Mouse (Mus musculus): ENCODE measurements around the gene Fam76a. TPM values are rescaled to one million over a fixed set of nuclear protein-coding genes. Genes with fewer than 3 reads are reported as not detected.

Gene Fam76a
- polyA plus RNA-seq, 1 experiment from 2014 or later, result 21.7 TPM

DNA sequence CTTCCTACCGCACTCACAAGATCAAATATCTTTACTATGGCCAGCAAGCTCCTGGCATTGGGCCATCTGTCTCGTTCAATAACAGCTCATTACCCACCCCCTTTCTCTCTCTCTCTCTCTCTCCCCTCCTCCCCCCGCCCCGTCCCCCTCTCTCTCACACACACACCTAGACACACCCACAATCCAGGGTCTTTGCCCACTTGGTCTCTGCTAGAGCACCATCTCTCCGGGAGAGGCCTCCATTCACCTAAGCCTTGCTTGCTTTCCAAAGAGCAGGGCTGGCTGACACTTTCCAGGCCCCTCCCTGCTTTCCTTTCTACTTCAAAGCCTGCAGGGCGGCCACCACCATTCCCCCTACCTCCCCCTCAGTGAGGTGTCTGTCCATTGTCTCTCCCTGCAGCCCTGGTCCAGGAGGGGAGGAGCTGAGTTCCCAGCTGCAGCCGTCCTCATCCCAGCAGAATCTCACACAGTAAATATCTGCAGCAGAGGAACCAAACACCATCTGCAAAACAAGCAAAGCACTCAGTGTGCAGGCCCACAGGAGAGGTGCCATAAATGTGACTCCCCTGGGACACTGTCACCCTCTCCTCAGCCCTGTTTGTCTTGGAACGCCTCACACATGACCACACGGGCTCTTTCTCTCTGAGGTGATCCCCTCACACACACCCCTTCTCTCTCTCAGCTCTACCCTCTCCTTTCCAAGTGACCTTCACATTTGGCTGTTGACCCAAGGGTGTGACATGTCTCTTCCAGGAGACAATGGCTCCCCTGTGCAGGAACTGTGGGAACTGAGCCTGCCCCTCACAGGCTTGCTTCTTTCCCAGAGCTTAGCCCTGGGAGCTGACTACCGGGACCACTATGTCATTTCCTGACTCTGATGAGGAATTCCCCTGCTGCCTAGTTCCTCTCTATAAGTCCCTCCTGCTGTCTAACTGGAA, 36.7 kb upstream of the Fam76a start:
- H3K4me2 ChIP-seq (ENCODE audit: low read depth, low read length), result no peak overlapping the region
- no peaks in the 10 kb centered on the region for H3K36me3 ChIP-seq (replicated peaks; ENCODE audit: insufficient read depth, low read length)
- no peak overlapping the region for H3K4me3 ChIP-seq (ENCODE audit: low read depth, low read length)
- DNase-seq (no peak), ATAC-seq (peak; percentile 17; the same call in 1 of the 2 replicates)
- no peaks in the 10 kb centered on the region for H3K27me3 ChIP-seq (ENCODE audit: insufficient read depth, low read length)
- H3K4me1 ChIP-seq (ENCODE audit: insufficient read depth), result peaks cover 28% of the 10 kb centered on the region
- H3K9ac ChIP-seq (replicated peaks), result no peak overlapping the region
- peak overlapping the region; percentile 79 for H3K27ac ChIP-seq (ENCODE audit: low read depth)
- H3K9me3 ChIP-seq (ENCODE audit: low read length), result no peaks in the 10 kb centered on the region
- 42% methylated on average over 10 of the region's 10 CpGs for WGBS (ENCODE audit: insufficient replicate concordance)
- TF ChIP-seq EP300 (IDR thresholded peaks at IDR 0.05; ENCODE audit: low read depth), result no peak
- no peak for TF ChIP-seq CTCF (IDR thresholded peaks at IDR 0.05; ENCODE audit: low read depth)

DNA sequence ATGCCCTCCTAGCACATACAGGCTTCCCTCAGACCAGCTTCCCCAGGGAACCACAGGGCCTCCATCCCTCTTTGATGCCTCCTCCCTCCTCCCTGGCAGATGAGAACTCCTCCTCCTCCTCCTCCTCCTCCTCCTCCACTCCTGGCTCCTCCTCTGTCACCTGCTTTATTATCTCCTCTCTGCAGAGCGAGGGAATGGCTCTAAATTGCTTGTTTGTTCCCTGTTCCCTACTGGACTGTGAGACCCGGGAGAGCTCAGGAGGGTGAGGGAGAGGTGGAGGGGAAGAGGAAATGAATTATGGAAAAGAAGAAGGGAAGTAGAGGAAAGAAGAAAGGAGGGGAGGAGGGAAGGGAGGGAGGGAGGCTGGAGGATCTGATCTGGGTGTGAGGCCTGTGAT, 33.0 kb upstream of the Fam76a start:
- no peaks in the 10 kb centered on the region for H3K9me3 ChIP-seq (ENCODE audit: low read length)
- no peak for ATAC-seq
- no peak overlapping the region for H3K4me2 ChIP-seq (ENCODE audit: low read depth, low read length)
- DNase-seq, result no peak
- no peak overlapping the region for H3K9ac ChIP-seq (replicated peaks)
- no peak for TF ChIP-seq EP300 (IDR thresholded peaks at IDR 0.05; ENCODE audit: low read depth)
- H3K4me3 ChIP-seq (ENCODE audit: low read depth, low read length), result no peak overlapping the region
- no peak overlapping the region for H3K27ac ChIP-seq (ENCODE audit: low read depth)
- H3K27me3 ChIP-seq (ENCODE audit: insufficient read depth, low read length), result no peaks in the 10 kb centered on the region
- H3K4me1 ChIP-seq (ENCODE audit: insufficient read depth), result peaks cover 17% of the 10 kb centered on the region
- WGBS (ENCODE audit: insufficient replicate concordance), result 34% methylated on average over 2 of the region's 2 CpGs
- no peaks in the 10 kb centered on the region for H3K36me3 ChIP-seq (replicated peaks; ENCODE audit: insufficient read depth, low read length)

DNA sequence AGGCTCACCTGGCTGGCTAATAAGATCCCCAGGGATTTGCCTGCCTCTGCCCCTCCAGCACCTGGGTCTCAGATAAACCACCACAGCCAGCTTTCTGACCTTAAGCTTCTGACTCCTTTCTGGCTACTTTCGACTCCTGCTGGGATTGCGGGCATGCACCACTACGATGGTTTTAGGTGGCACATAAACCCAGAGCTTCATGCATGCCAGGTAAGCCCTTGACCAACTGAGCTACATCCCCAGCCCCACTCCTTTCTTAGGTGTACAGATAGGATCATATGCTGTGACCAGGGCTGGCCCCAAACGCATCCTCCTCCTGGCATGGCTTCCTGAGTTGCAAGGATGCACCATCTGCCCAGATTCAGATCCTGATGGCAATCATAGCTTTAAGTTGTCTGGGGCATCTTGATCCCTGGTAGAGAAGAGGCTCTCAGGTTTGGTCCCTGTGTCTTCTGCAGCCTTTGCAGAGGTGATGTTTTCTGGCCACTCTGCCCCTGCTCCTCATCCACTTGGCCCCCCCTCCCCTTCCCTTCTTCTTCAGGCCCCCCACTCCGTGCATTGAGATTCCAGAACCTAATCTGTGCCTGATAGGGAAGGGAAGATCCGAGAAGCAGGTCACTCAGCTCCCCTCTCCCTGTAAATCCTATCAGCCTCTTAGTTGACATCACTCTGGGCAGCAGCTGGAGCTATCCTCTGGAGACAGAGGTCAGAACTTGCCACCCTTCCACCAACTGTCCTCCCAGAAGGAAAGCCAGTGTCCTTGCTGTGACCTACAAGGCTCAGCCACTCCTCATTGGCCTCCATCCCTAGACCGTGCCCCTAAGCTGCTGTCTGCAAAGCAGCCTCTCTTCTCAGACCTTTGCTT, 32.4 kb upstream of the Fam76a start:
- H3K9ac ChIP-seq (replicated peaks), result no peak overlapping the region
- TF ChIP-seq CTCF (IDR thresholded peaks at IDR 0.05; ENCODE audit: low read depth) (no peak), EP300 (IDR thresholded peaks at IDR 0.05; ENCODE audit: low read depth) (no peak)
- H3K4me1 ChIP-seq (ENCODE audit: insufficient read depth), result peaks cover 16% of the 10 kb centered on the region
- H3K4me2 ChIP-seq (ENCODE audit: low read depth, low read length), result no peak overlapping the region
- H3K4me3 ChIP-seq (ENCODE audit: low read depth, low read length), result no peak overlapping the region
- no peak overlapping the region for H3K27ac ChIP-seq (ENCODE audit: low read depth)
- no peak for DNase-seq
- no peaks in the 10 kb centered on the region for H3K9me3 ChIP-seq (ENCODE audit: low read length)
- no peaks in the 10 kb centered on the region for H3K36me3 ChIP-seq (replicated peaks; ENCODE audit: insufficient read depth, low read length)
- no peaks in the 10 kb centered on the region for H3K27me3 ChIP-seq (ENCODE audit: insufficient read depth, low read length)
- no peak for ATAC-seq
- WGBS (ENCODE audit: insufficient replicate concordance), result 69% methylated on average over 7 of the region's 7 CpGs

DNA sequence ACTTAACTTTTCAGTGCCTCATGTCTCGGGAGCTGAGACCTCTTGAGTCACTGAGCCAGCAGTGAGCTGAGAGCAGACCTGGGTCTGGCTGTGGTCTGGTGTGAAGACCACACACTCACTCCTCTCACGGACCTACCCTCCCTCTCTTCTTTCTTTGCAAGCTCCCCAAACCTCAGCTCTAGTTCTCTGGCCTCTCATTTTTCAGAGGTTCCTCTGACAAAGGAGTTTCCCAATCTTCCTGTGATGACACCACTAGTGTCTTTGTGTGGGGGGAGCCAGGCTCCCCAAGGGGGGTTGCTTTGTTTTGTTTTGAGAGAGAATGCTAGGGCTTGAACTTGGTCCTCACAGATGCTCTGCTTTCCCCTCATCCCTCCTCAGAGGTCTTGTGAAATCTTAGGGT, 28.6 kb upstream of the Fam76a start:
- H3K9me3 ChIP-seq (ENCODE audit: low read length), result no peaks in the 10 kb centered on the region
- H3K36me3 ChIP-seq (replicated peaks; ENCODE audit: insufficient read depth, low read length), result no peaks in the 10 kb centered on the region
- H3K27ac ChIP-seq (ENCODE audit: low read depth), result peak overlapping the region; percentile 62
- H3K4me3 ChIP-seq (ENCODE audit: low read depth, low read length), result no peak overlapping the region
- no peaks in the 10 kb centered on the region for H3K27me3 ChIP-seq (ENCODE audit: insufficient read depth, low read length)
- DNase-seq (no peak), ATAC-seq (no peak)
- no peak overlapping the region for H3K9ac ChIP-seq (replicated peaks)
- 48% methylated on average over 2 of the region's 2 CpGs for WGBS (ENCODE audit: insufficient replicate concordance)
- TF ChIP-seq EP300 (IDR thresholded peaks at IDR 0.05; ENCODE audit: low read depth), result no peak
- TF ChIP-seq CTCF (IDR thresholded peaks at IDR 0.05; ENCODE audit: low read depth), result no peak
- H3K4me1 ChIP-seq (ENCODE audit: insufficient read depth), result peaks cover 18% of the 10 kb centered on the region
- H3K4me2 ChIP-seq (ENCODE audit: low read depth, low read length), result peak overlapping the region; percentile 38

DNA sequence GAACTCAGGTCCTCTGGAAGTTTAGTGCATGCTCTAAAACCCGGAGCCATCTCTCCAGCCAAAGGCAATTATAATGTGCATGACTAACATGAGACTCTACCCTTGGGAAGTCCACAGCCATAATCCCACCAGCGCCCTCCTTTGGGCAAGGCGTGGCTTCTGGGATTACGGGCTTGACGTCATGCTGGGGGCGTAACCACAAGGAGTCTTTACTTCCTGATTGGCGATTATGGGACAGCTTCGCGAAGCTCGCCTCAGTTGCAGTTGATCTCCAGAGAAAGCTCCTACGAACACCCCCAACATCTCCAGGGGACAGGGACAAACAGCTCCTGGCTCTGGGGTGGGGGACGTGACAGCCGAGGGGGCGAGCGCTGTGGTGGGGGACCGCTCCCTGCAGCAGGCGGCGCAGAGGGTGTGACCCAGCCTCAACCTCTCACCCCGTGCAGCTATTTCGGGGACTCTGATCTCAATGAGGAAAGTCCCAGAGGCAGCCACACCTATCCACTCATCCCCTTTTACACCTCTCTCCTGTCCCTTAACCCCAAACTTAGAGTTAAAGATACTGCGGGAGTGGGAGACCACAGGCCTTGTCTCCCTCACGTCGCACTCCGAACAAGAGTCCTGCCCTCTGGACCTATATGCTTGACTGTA, 27.6 kb upstream of the Fam76a start:
- peak overlapping the region; percentile 62 for H3K27ac ChIP-seq (ENCODE audit: low read depth)
- H3K36me3 ChIP-seq (replicated peaks; ENCODE audit: insufficient read depth, low read length), result no peaks in the 10 kb centered on the region
- H3K9ac ChIP-seq (replicated peaks), result no peak overlapping the region
- H3K4me3 ChIP-seq (ENCODE audit: low read depth, low read length), result no peak overlapping the region
- H3K27me3 ChIP-seq (ENCODE audit: insufficient read depth, low read length), result no peaks in the 10 kb centered on the region
- peak overlapping the region; percentile 52 for H3K4me2 ChIP-seq (ENCODE audit: low read depth, low read length)
- H3K4me1 ChIP-seq (ENCODE audit: insufficient read depth), result peaks cover 27% of the 10 kb centered on the region
- 44% methylated on average over 24 of the region's 24 CpGs for WGBS (ENCODE audit: insufficient replicate concordance)
- TF ChIP-seq EP300 (IDR thresholded peaks at IDR 0.05; ENCODE audit: low read depth) (no peak), CTCF (IDR thresholded peaks at IDR 0.05; ENCODE audit: low read depth) (0 out of 2 replicates have a peak, but pooled peaks have one; percentile 2)
- H3K9me3 ChIP-seq (ENCODE audit: low read length), result no peaks in the 10 kb centered on the region
- DNase-seq, result no peak
- no peak for ATAC-seq

Data from liver, postnatal 0 days (tissue).